Mouse (Mus musculus) naive thymus-derived CD4-positive, alpha-beta T cell, adult 2 months (primary cell): Measurements from ENCODE around the gene Defa26.
"Not testable (repeated sequence)": the region's sequence is repeated elsewhere in the genome, so short reads cannot be mapped to it uniquely, and the experiment has no call there.

Experiments
- DNase-seq: peaks from one replicate; pipeline ENCODE4 v3.0.0-alpha.2; 2011; ENCODE audit warnings: low read depth

The Defa26 gene

DNA sequence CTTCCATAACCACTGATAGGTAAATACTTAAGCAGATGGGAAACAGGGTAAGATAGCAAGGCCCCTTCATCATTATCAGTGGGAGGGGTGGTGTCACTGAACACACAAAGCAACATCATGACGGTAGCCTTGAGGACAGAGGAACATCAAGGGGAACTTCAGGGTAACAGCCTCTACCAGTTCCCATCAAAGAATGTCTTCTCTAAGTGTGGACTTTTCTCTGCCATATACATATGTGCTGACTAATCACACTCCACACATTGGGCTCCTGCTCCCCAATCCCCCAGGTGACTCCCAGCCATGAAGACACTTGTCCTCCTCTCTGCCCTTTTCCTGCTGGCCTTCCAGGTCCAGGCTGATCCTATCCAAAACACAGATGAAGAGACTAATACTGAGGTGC lies at the start of gene Defa26:
Gene Defa26, plus strand, starts transcription at position 301 of the 400 bp plus-strand sequence.
- not testable (repeated sequence) for DNase-seq

GRCm38 (mm10) chr8:21582706-21583105 lies 35.3 kb upstream of the Defa26 start, which contains the start of gene Defa28:
TSS of gene Defa28 (plus strand) at chr8:21583006.
- DNase-seq, result not testable (repeated sequence)

- DNase-seq, result not testable (repeated sequence)
Measured at GRCm38 (mm10) chr8:21594408-21594807, 23.6 kb upstream of the Defa26 start, which contains the start of gene Gm7861. TSS of gene Gm7861 (minus strand) at chr8:21594508.

GRCm38 (mm10) chr8:21655480-21655879 lies 37.5 kb downstream of the Defa26 start, which contains the start of gene Defa17:
TSS of gene Defa17 (plus strand) at chr8:21655780.
- not testable (repeated sequence) for DNase-seq

DNA sequence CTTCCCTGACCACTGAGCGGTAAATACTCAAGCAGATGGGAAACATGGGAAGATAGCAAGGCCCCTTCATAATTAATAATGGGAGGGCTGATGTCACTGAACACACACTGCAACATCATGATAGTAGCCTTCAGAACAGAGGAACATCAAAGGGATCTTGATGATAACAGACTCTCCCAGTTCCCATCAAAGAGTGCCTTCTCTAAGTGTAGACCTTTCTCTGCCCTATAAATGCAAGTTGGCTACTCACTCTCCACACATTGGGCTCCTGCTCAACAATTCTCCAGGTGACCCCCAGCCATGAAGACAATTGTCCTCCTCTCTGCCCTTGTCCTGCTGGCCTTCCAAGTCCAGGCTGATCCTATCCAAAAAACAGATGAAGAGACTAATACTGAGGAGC lies 47.5 kb downstream of the Defa26 start, which contains the start of gene Defa34:
Gene Defa34, plus strand, starts transcription at position 301 of the 400 bp plus-strand sequence.
- not testable (repeated sequence) for DNase-seq
